Mouse (Mus musculus): ENCODE measurements around the gene Gm5737.

Gm5737 gene

GRCm38 (mm10) chr7:120842345-120843036 is 30.3 kb downstream of the Gm5737 start, which contains the start of gene Eef2k:
Gene Eef2k (plus strand): TSS chr7:120842831.
- peak; percentile 65 for DNase-seq (ENCODE audit: low read depth, low spot score)

- DNase-seq (ENCODE audit: low read depth, low spot score): no peak
Observed at GRCm38 (mm10) chr7:120843037-120843621, 31.0 kb downstream of the Gm5737 start.

GRCm38 (mm10) chr7:120843852-120844435 is 31.8 kb downstream of the Gm5737 start:
- DNase-seq (ENCODE audit: low read depth, low spot score): no peak

- DNase-seq (ENCODE audit: low read depth, low spot score): no peak
Observed at GRCm38 (mm10) chr7:120844689-120845088, 32.5 kb downstream of the Gm5737 start.

- DNase-seq (ENCODE audit: low read depth, low spot score): no peak
Observed at GRCm38 (mm10) chr7:120848831-120849512, 36.8 kb downstream of the Gm5737 start.

- no peak for DNase-seq (ENCODE audit: low read depth, low spot score)
Observed at GRCm38 (mm10) chr7:120850165-120850564, 38.0 kb downstream of the Gm5737 start.

- no peak for DNase-seq (ENCODE audit: low read depth, low spot score)
Observed at GRCm38 (mm10) chr7:120859854-120860253, 47.7 kb downstream of the Gm5737 start.

GRCm38 (mm10) chr7:120860799-120861487 is 48.8 kb downstream of the Gm5737 start:
- DNase-seq (ENCODE audit: low read depth, low spot score): no peak

- no peak for DNase-seq (ENCODE audit: low read depth, low spot score)
Observed at GRCm38 (mm10) chr7:120861488-120862047, 49.4 kb downstream of the Gm5737 start.

GRCm38 (mm10) chr7:120862196-120862595 is 50.0 kb downstream of the Gm5737 start:
- DNase-seq (ENCODE audit: low read depth, low spot score): no peak

- no peak for DNase-seq (ENCODE audit: low read depth, low spot score)
Observed at GRCm38 (mm10) chr7:120862626-120863025, 50.5 kb downstream of the Gm5737 start.

GRCm38 (mm10) chr7:120863476-120863875 is 51.3 kb downstream of the Gm5737 start:
- DNase-seq (ENCODE audit: low read depth, low spot score): no peak

GRCm38 (mm10) chr7:120865100-120865499 is 52.9 kb downstream of the Gm5737 start:
- no peak for DNase-seq (ENCODE audit: low read depth, low spot score)

GRCm38 (mm10) chr7:120865832-120866231 is 53.7 kb downstream of the Gm5737 start:
- DNase-seq (ENCODE audit: low read depth, low spot score): no peak

- DNase-seq (ENCODE audit: low read depth, low spot score): no peak
Observed at GRCm38 (mm10) chr7:120866684-120867083, 54.5 kb downstream of the Gm5737 start.

GRCm38 (mm10) chr7:120867720-120868119 is 55.6 kb downstream of the Gm5737 start:
- DNase-seq (ENCODE audit: low read depth, low spot score): no peak

- no peak for DNase-seq (ENCODE audit: low read depth, low spot score)
Observed at GRCm38 (mm10) chr7:120869883-120870282, 57.7 kb downstream of the Gm5737 start.

- DNase-seq (ENCODE audit: low read depth, low spot score): no peak
Observed at GRCm38 (mm10) chr7:120870431-120871008, 58.4 kb downstream of the Gm5737 start.

- DNase-seq (ENCODE audit: low read depth, low spot score): no peak
Observed at GRCm38 (mm10) chr7:120873083-120873482, 60.9 kb downstream of the Gm5737 start.

GRCm38 (mm10) chr7:120874021-120874420 is 61.9 kb downstream of the Gm5737 start:
- no peak for DNase-seq (ENCODE audit: low read depth, low spot score)
